In genomic region chr6:112973786-112974720, GRCm38 (mm10) we compare ENCODE assay signal across 9 mouse cellular contexts. TPM values are rescaled to one million over a fixed set of nuclear protein-coding genes. Genes with fewer than 3 reads are reported as not detected.
DNase-seq lines count a peak whose midpoint lies in the region; ATAC-seq and TF ChIP-seq lines count a peak whose summit lies in the region.
"Had no signal": no experiment of that assay in that cellular context is flagged by ENCODE, and none has a peak within 500 bp of the region (broad histone marks: within the 10 kb centered on the region; RNA-seq: fewer than 3 reads in every experiment).

No protein-coding gene starts in this region.

- H3K9me3 ChIP-seq in E14TG2a.4 (ENCODE audit: low read length): no peaks in the 10 kb centered on the region
- H3K9me3 ChIP-seq in forebrain, embryonic 13.5 days (replicated peaks): no peaks in the 10 kb centered on the region
- H3K9me3 ChIP-seq in midbrain, embryonic 10.5 days (replicated peaks): no peaks in the 10 kb centered on the region
- H3K9me3 ChIP-seq in liver, embryonic 12.5 days (replicated peaks): no peaks in the 10 kb centered on the region

- no peaks in the 10 kb centered on the region for H3K27me3 ChIP-seq in E14TG2a.4 (ENCODE audit: insufficient read depth, low read length)
- H3K27me3 ChIP-seq in forebrain, embryonic 13.5 days: no peaks in the 10 kb centered on the region
- no peaks in the 10 kb centered on the region for H3K27me3 ChIP-seq in midbrain, embryonic 10.5 days (ENCODE audit: low read depth, poor library complexity, severe bottlenecking)
- no peaks in the 10 kb centered on the region for H3K27me3 ChIP-seq in liver, embryonic 12.5 days (replicated peaks)

- H3K9ac ChIP-seq in forebrain, embryonic 13.5 days: peak overlapping the region; percentile 8
- H3K9ac ChIP-seq in liver, embryonic 12.5 days: no peak overlapping the region
- H3K9ac ChIP-seq: liver, postnatal 0 days had no signal

- DNase-seq in NIH3T3 (ENCODE audit: low read depth): peak; percentile 70
- DNase-seq in midbrain, embryonic 10.5 days (ENCODE audit: low spot score): peak; percentile 62
- DNase-seq in cerebellum, postnatal 10 days: no peak
- no peak for DNase-seq in spleen, adult 18-20 months
- no peak for DNase-seq in urinary bladder, postnatal 10 days (ENCODE audit: low spot score)
- DNase-seq: liver, postnatal 0 days had no signal

- peak overlapping the region; percentile 91 for H3K27ac ChIP-seq in forebrain, embryonic 13.5 days
- H3K27ac ChIP-seq in midbrain, embryonic 10.5 days (replicated peaks): peak overlapping the region; percentile 95
- H3K27ac ChIP-seq in liver, embryonic 12.5 days: no peak overlapping the region

- no peaks in the 10 kb centered on the region for H3K36me3 ChIP-seq in E14TG2a.4 (ENCODE audit: insufficient read depth, low read length)
- H3K36me3 ChIP-seq in forebrain, embryonic 13.5 days (ENCODE audit: poor library complexity, severe bottlenecking): no peaks in the 10 kb centered on the region
- H3K36me3 ChIP-seq in midbrain, embryonic 10.5 days: no peaks in the 10 kb centered on the region
- no peaks in the 10 kb centered on the region for H3K36me3 ChIP-seq in liver, embryonic 12.5 days

- ATAC-seq in forebrain, embryonic 13.5 days: no peak
- ATAC-seq in liver, embryonic 12.5 days: no peak
- ATAC-seq: liver, postnatal 0 days had no signal

- H3K4me3 ChIP-seq in E14TG2a.4 (replicated peaks; ENCODE audit: low read length): peak overlapping the region; percentile 60
- no peak overlapping the region for H3K4me3 ChIP-seq in forebrain, embryonic 13.5 days
- peak overlapping the region; percentile 44 for H3K4me3 ChIP-seq in midbrain, embryonic 10.5 days
- no peak overlapping the region for H3K4me3 ChIP-seq in liver, embryonic 12.5 days

- TF ChIP-seq CTCF in E14TG2a.4 (conservative IDR thresholded peaks at IDR 0.05; ENCODE audit: low read length): no peak

- 36% methylated on average over 19 of the region's 19 CpGs for WGBS in forebrain, embryonic 13.5 days
- 38% methylated on average over 19 of the region's 19 CpGs for WGBS in midbrain, embryonic 10.5 days
- WGBS in liver, embryonic 12.5 days (ENCODE audit: insufficient replicate concordance): 81% methylated on average over 19 of the region's 19 CpGs

- H3K4me2 ChIP-seq in forebrain, embryonic 13.5 days: peak overlapping the region; percentile 48
- no peak overlapping the region for H3K4me2 ChIP-seq in liver, embryonic 12.5 days

- peaks cover 39% of the 10 kb centered on the region for H3K4me1 ChIP-seq in E14TG2a.4 (replicated peaks; ENCODE audit: low read depth, low read length)
- peaks cover 72% of the 10 kb centered on the region for H3K4me1 ChIP-seq in forebrain, embryonic 13.5 days
- H3K4me1 ChIP-seq in midbrain, embryonic 10.5 days: peaks cover 81% of the 10 kb centered on the region
- H3K4me1 ChIP-seq in liver, embryonic 12.5 days: peaks cover 32% of the 10 kb centered on the region

RNA-seq across cellular contexts. Expression of gene Srgap3, which starts 27.0 kb away (rescaled TPM):
- polyA plus RNA-seq in forebrain, embryonic 13.5 days (2015; fragmentation: Nextera tagmentation; extraction: Ambion mirVana): 30.1 and 33.6 TPM in 2 replicates
- 30.9 and 44.7 TPM in 2 replicates for polyA plus RNA-seq in midbrain, embryonic 10.5 days (2016; fragmentation: Nextera tagmentation; extraction: Ambion mirVana)
- polyA plus RNA-seq in liver, embryonic 12.5 days (2016; fragmentation: Nextera tagmentation; extraction: Ambion mirVana): 0.85 and 1.3 TPM in 2 replicates

Comparison
In these comparisons a context has a peak if more than half of its experiments do, and no peak if none do; other contexts are left out.
1. H3K4me3 ChIP-seq: peak in E14TG2a.4 (single experiment) and midbrain, embryonic 10.5 days (single experiment); none in forebrain, embryonic 13.5 days (single experiment) and liver, embryonic 12.5 days (single experiment).
2. DNase-seq: peak in NIH3T3 (single experiment) and midbrain, embryonic 10.5 days (single experiment); none in cerebellum, postnatal 10 days (0 of 2), spleen, adult 18-20 months (0 of 2) and urinary bladder, postnatal 10 days (single experiment).
3. RNA of gene Srgap3, which starts 27.0 kb away (polyA plus RNA-seq): 30.9 to 44.7 TPM in midbrain, embryonic 10.5 days and 30.1 to 33.6 TPM in forebrain, embryonic 13.5 days; 0.85 to 1.3 TPM in liver, embryonic 12.5 days; every median in the first group is over 10 times any median in the second.